Mouse (Mus musculus) activated CD4-positive, CD25-positive, alpha-beta regulatory T cell, adult 4 months (primary cell): Measurements from ENCODE around the gene Rprml. TPM values are rescaled to one million over a fixed set of nuclear protein-coding genes. Genes with fewer than 3 reads are reported as not detected.

Experiments used
- ATAC-seq: one replicate; pipeline ENCODE4 v1.8.0; 2017
- polyA plus RNA-seq, 2 experiments: library from polyadenylated mRNA; unstranded; fragments of 100-300 nt; shearing (Covaris generic); gene quantifications; one replicate each; pipeline ENCODE4 v1.2.1; 2017

Gene Rprml
- polyA plus RNA-seq = not detected

- ATAC-seq = no peak
Observed at GRCm38 (mm10) chr11:103649301-103649982, at the start of gene Rprml. TSS of gene Rprml (plus strand) at chr11:103649570.

DNA sequence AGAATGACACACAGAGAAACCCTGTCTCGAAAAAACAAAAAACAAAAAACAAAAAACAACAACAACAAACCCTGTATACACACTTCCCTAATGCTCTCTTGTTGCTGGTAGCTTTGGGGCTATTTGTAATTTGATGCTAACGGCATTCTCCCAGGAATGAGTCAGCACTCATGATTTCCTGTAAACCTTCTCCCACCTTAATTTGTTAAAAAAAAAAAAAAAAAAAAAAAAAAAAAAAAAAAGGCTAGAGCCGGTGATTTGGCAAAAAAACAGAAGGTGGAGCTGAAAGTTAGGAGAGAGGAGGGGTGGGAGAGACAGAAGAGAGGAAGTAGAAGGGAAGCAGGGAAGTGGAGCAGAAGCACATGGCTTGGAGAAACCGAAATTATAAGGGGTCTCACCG, 42.8 kb upstream of the Rprml start:
- no peak for ATAC-seq

GRCm38 (mm10) chr11:103610772-103611171, 38.6 kb upstream of the Rprml start:
- ATAC-seq = no peak

DNA sequence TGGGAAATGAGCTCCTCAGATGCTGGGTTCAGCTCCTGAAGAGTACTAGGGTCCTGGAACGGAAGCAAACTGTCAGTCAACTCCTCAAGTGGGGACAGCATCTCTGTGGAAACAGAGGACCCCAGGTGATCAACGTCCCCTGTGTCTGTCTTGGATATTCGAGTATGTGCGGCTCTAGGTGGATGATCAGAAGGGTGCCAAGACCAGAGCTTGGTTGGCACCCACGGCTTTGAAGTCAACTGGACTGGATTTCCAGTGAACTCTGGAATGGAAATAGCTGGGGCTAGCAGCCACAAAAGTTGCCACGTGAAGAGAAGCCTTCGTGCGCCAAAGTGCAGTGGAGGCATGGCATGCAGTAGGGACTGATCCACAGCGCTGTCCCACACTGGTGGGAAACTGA, 28.3 kb upstream of the Rprml start, which contains the start of gene Gm884:
TSS of gene Gm884 (minus strand) at position 101 of the 400 bp plus-strand sequence.
- ATAC-seq = no peak

- no peak for ATAC-seq
Observed at GRCm38 (mm10) chr11:103627453-103627852, 21.9 kb upstream of the Rprml start.

- no peak for ATAC-seq
Observed at GRCm38 (mm10) chr11:103634806-103635205, 14.6 kb upstream of the Rprml start.

- no peak for ATAC-seq
Observed at GRCm38 (mm10) chr11:103635481-103635880, 13.9 kb upstream of the Rprml start.

DNA sequence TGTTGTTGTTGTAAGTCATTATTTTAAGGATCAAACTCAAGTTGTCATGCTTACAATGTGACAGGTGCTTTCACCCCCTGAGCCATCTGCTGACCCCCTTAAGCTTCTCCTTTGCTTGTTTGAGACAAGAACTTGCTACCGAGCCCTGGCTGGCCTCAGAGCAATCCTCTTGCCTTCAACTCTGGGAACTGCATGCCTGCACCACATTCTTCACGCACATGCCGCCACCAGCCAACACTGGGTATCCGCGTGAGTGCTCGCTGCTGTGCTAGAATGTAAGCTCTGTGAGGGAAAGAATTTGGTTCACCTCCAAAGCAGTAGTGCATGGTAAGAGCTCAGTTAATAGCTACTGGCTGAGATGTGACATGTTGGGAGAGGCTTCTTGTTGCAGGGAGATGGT, 13.1 kb upstream of the Rprml start:
- ATAC-seq = no peak

DNA sequence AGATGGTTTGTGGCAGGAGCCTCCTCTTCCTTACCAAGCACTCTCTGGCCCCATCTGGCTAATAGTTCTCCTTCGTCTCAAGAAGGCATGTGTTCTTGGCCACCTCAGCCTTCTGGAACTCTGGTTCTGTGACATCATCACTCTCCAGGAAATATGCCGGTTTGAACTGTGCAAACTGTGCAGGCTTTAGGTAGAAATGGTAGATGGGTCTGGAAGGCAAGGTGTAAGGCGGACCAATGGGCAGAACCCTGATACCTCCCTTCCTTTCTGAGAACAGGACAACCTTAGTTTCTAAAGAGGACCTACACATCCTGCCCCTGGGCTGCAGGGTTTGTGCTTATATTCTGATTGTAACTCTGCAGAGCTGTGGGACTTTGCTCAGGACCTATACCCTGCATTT, 10.6 kb upstream of the Rprml start, which contains the start of gene Lyzl6:
TSS of gene Lyzl6 (minus strand) at position 101 of the 400 bp plus-strand sequence.
- ATAC-seq = no peak

GRCm38 (mm10) chr11:103639407-103639946, 9.9 kb upstream of the Rprml start:
- no peak for ATAC-seq

GRCm38 (mm10) chr11:103643211-103643610, 6.2 kb upstream of the Rprml start:
- ATAC-seq = no peak

- no peak for ATAC-seq
Observed at GRCm38 (mm10) chr11:103645731-103646130, 3.6 kb upstream of the Rprml start.

GRCm38 (mm10) chr11:103646301-103646700, 3.1 kb upstream of the Rprml start:
- ATAC-seq = no peak

DNA sequence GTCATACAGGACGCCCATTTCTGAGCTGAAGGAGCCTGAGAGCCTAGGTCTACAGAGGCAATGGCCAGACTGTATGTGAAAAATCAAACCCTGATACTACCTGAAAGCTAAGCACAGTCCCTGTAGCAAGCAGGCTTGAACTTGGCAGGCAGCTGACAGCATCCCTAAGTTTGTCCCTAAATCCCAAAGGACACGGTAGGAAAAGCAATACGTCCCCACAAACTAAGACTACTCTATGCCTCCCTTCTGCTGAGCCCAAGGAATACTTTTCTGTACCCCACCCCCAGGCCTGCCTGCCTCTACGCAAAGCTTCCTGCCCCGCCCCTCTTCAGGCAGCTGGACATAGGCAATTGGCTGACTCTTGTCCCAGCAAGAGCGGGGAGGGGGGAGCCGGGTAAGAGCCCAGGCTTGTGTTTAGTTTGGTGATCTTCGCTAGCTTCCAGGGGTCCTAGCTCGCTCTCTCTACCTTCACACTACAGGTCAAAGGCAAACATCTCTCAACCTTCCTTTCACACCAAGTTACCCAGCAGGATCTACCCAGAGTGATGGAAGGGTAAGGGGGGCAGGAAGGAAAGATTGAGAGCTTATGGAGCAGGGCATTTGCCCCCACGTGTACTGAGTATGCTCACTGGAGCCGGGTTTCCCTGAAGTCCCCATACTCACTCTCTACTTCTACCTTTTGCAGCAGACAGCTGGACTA, 1.3 kb upstream of the Rprml start:
- no peak for ATAC-seq

GRCm38 (mm10) chr11:103648656-103649055, 714 bp upstream of the Rprml start:
- ATAC-seq = no peak

DNA sequence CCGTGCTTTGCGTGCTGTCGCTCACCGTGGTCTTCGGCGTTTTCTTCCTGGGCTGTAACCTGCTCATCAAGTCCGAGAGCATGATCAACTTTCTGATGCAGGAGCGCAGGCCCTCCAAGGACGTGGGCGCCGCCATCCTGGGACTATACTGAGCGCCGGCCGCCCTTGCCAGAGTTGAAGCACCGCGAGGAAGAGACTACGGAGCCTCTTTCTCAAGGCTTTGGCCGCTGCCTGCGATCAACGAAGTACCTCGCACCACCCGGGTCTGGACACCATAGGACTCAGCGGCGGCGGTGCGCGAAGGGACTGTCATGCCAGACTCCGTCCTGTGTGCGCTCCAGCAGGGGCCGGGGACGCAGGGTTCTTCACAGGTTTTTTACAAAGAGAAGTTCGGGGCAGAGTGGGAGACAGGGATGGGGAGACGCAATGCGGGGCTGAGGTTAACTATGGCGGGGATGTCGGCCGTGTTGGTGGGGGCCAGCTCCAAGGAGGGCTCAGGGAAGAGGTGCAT, 668 bp downstream of the Rprml start:
- ATAC-seq = no peak

GRCm38 (mm10) chr11:103651426-103651825, 2.1 kb downstream of the Rprml start:
- no peak for ATAC-seq

DNA sequence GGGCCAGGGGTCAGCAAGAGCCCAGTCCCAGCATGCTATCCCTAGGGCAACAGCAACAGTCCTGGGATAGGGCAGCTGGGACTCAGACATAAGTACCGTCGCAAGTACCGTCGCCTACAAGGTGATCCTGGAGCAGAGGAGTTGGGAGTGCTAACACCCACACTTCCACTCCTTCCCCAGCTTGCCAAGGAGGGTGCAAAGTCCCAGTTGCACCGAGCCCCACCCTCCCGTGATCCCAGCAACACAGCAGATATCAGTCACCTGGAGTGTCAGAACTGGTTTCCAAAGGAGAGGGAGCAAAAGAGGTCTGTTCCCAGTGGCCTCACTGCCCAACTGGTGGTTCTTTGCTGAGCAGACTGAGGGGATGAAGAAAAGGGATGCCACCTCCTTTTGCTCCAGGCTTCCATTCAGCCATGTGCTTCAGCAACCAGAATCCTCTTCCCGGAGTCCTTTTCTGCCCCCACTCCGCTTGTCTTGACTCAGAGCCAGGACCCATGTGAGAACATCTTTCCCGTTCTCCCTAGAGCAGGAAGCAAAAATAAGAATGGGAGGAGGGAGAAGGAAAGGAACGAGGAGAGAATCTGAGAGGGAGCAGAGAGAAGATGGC, 4.1 kb downstream of the Rprml start:
- ATAC-seq = no peak

DNA sequence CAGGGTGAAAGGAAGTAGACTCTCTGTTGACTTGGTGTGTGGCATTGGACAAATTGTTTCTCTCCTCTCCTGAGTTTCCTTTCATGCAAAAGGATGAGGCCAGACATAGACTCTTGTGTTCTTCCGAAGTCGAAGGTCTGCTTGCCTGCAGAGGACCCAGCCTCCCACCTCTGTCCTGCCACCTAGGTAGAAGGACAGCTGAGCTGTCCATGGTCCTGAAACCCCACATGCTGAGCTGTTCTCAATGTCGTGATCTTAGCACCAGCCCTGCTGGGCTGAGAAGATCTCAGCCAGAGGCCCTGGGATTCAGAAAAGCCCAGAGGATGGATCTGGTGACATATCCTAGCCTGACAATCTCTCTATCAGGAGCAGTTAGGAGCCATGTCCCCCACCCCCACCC, 7.2 kb downstream of the Rprml start:
- ATAC-seq = no peak

DNA sequence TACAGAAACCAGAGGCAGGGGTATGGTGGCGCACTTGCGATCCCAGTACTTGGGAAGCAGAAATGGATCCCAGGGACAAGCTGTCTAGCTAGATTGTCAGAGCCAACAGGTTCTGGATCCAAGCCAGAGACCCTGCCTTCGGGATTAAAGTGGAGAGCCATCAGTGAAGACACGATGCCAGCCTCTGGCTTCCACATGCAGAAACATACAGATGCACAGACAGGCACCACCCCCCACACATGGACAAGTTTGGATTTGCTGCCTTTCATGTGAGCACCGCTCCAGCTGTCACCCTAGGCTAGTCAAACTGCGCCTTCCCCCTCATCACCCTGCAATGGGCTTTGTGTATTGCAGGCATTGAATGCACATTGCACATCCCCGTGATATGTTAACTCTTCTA, 8.8 kb downstream of the Rprml start:
- ATAC-seq = no peak

DNA sequence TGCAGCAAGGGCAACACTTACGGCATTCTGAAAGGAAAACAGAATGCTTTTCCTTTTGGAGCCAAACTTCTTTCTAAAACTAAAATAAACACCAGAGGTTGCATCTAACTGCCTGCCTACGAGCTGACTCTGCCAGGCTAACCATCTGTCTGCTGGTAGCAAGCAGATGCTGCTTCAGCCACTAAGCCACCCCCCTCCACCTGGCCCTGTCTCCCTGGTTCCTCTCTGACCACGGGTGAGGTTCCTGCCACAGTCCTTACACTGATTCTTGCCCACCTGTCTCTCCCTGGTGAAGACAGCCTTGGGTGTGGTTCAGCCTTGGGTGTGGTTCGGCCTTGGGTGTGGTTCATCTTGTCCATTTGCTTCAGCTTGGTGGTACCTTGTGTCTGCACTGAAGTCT, 12.5 kb downstream of the Rprml start:
- no peak for ATAC-seq

- ATAC-seq = no peak
Observed at GRCm38 (mm10) chr11:103662546-103662945, 13.2 kb downstream of the Rprml start.

GRCm38 (mm10) chr11:103663119-103663518, 13.7 kb downstream of the Rprml start:
- ATAC-seq = no peak
